Mouse (Mus musculus) mouse embryonic stem cell (cell line): ENCODE measurements around the gene Zmiz1.

Experiments
- in situ Hi-C, 2 experiments: fragments of 300-500 bp; cut with MboI; formaldehyde crosslinking; loops; 1 replicate in 1 of 2; 3 replicates in 1 of 2; pipeline ENCODE4 v1.14.3; 2019 to 2020; ENCODE audit warnings: low sequenced_read_pairs in 2 of 2, low pct_unique_long_range_greater_than_20kb in 1 of 2, mixed read lengths in 1 of 2; ENCODE audit not compliant: unreplicated experiment in 1 of 2

Zmiz1 gene

DNA sequence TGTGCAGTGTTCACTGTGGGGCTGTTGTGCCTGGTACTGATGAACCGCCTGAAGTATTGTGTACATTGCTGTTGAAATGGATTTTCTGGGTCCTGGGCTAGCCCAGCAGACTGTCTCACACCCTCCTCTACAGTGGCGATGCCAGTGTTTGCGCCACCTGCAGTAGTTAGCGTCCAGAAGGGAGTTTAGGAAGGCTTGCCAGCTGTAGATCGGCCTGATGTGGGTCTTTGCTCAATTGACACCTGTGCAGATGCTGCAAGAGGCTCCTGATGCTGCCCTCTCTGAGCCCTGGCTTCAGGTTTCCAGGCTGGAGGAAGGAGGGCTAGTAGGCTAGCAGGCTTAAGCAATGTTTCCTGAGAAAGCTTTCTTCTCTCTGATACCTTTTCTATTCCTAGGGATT is 42.5 kb downstream of the Zmiz1 start:
- in situ Hi-C loops, result no loop called here

- in situ Hi-C loops, result no loop called here
Measured at GRCm38 (mm10) chr14:25502355-25502754, 43.4 kb downstream of the Zmiz1 start.

DNA sequence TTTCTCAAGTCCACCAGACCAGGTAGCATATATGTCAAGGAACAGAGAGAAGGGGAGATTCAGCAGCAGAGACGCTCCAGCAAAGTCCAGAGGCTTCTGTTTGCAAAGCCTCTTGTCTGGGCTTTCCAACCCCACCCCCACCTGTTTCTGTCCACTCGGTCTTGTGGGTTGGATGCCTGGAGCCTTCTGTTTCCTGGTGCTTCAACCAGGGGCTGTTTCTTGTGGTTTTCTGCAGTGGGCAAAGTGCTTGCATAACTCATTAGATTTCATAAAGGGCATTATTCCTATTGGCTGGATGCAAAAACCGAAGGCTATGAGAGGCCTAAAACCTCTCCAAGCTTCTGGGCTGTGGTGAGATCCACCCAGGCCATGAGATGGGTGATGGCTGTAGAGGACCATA is 45.3 kb downstream of the Zmiz1 start:
- in situ Hi-C loops, result no loop called here

GRCm38 (mm10) chr14:25505201-25505671 is 46.3 kb downstream of the Zmiz1 start:
- in situ Hi-C loops, result no loop called here

GRCm38 (mm10) chr14:25508111-25508756 is 49.2 kb downstream of the Zmiz1 start:
- in situ Hi-C loops, result no loop called here

- in situ Hi-C loops, result no loop called here
Measured at GRCm38 (mm10) chr14:25508757-25509139, 49.8 kb downstream of the Zmiz1 start.

DNA sequence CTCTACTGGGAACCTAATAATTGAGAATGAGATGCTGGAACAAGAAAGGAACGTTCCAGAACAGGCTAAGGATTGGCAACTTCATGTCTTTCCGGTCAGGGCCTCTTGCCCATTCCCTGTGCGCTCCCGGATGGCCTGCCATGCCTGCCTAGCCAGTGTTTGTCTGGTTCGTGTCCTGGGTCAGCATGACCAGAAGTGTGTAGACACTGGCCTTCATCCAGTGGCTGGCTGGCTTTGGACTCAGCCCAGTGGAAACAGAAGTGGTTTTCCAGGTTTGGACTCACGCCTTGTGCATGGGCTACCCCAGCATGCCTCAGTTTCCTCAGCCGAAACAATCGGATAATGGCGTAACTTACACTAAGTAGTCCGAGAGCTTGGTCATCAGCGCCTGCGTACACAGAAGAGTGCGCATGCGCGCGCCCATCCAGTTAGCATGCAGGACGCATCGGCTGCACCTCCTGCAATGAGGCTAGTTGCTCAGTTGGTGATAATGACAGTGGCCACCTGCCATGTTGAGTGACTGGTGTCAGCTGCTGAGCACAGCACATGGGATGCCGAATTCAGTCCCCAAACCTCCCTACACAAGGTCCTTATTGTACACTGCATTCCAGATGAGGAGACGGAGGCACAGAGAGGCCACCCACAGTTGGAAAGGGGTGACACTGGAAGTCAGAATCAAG is 50.6 kb downstream of the Zmiz1 start:
- in situ Hi-C loops, result no loop called here

DNA sequence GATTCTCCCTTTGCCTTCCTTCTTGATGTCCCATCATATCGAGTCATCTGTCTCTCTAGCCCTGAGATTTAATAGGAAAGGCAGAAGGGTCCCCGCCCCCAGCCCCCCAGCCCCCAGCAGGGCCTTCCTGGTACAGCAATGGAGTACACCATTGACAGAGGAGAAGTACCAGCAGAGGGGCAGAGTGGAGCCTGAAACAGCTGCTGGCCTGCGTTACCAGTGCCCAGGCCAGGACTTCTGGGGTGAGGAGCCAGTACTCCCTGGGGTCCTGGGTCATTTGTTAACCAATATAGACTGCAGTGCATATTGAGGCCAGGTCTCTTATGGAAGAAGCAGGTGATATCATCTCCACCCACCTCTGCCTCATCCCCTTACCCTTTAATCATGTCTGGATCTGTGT is 51.4 kb downstream of the Zmiz1 start:
- in situ Hi-C loops, result no loop called here

DNA sequence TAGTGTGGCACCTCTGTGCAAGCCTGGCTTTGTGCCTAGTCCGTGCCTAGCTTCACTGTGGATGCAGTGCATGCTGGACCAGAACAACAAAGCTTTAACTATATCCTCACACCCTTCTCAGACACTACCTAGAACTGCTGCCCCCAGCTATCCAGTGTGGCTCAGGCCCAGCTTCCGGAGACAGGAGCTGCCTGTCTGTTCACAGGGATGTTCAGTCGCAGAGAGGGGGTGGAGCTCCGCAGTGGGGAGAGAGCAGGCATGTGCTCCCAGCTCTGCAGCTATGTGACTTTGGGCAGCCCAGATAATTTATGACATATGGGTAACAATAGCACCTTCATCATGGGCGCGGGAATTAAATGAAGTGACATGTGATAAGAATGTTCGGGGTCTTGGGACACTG is 52.0 kb downstream of the Zmiz1 start:
- in situ Hi-C loops, result no loop called here

GRCm38 (mm10) chr14:25511564-25511963 is 52.6 kb downstream of the Zmiz1 start:
- in situ Hi-C loops, result no loop called here

- in situ Hi-C loops, result no loop called here
Measured at GRCm38 (mm10) chr14:25511967-25512366, 53.0 kb downstream of the Zmiz1 start.

- in situ Hi-C loops, result no loop called here
Measured at GRCm38 (mm10) chr14:25512803-25513202, 53.8 kb downstream of the Zmiz1 start.

GRCm38 (mm10) chr14:25513496-25513895 is 54.5 kb downstream of the Zmiz1 start:
- in situ Hi-C loops, result no loop called here

DNA sequence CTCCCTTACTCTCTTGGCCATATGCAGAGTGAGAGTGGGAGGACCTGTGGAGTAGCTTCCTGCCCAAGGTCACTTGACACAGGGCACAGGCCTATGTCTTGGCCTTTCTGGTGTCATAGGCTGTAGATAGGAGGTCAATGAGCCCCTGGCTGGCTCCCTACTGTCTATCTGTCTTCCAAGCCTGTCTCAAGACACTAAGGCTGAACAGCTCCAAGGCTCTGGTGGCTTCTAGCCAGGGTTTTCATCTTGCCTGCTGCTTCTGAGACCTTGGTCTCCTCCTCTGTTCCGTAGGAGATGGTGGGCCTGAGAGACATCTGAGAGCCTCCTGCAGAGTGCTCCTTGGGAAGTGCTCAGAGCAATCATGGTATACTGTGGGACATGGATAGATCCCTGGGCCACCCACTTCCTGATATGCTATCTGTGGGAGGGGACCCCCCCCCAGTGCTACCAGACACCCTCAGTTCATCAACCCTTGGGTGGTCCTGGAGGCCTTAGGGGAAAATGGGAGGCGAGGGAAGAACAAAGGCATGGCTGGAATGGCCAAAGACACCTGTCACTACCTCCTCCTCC is 56.0 kb downstream of the Zmiz1 start:
- in situ Hi-C loops, result no loop called here

GRCm38 (mm10) chr14:25515924-25516323 is 56.9 kb downstream of the Zmiz1 start:
- in situ Hi-C loops, result no loop called here

- in situ Hi-C loops, result no loop called here
Measured at GRCm38 (mm10) chr14:25516640-25517591, 57.9 kb downstream of the Zmiz1 start.

GRCm38 (mm10) chr14:25518645-25519044 is 59.7 kb downstream of the Zmiz1 start:
- in situ Hi-C loops, result no loop called here

DNA sequence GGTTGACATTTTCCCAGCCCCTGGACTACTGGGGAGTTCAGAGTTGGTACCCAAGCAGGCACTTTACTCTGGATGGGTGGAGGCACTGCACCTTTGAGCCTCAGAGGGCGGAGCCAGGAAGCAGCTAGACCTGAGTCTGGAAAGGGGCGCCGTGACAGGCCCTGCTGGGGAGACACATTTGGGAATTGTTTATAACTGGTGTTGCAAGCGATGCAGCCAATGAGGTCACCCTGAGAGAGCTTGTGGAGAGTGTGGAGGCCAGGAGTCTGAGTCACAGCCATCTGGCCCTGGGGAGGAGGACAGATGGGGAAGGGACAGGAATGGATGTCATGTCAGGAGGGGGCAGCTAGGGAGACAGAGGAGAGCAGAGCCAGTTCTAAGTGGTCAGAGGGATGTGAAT is 60.7 kb downstream of the Zmiz1 start:
- in situ Hi-C loops, result no loop called here

GRCm38 (mm10) chr14:25520589-25520988 is 61.6 kb downstream of the Zmiz1 start:
- in situ Hi-C loops, result no loop called here
